Mouse (Mus musculus) forebrain, embryonic 11.5 days (tissue): ENCODE measurements around the gene Cd3d. TPM values are rescaled to one million over a fixed set of nuclear protein-coding genes. Genes with fewer than 3 reads are reported as not detected.

ENCODE experiments used
- ATAC-seq: fragments of 200-750 bp; cut with Nextera tagmentation; replicated peaks from 2 replicates; pipeline ENCODE4 v1.8.0; 2017; ENCODE audit warnings: moderate TSS enrichment; ENCODE audit not compliant: low FRiP score
- DNase-seq: peaks from one replicate; pipeline ENCODE4 v3.0.0-alpha.2; 2017; ENCODE audit warnings: low spot score
- H3K27ac ChIP-seq: fragments of 300-500 bp; sonication (generic); 2 replicates; pipeline ENCODE4 v1.5.1; 2014; ENCODE audit warnings: low read depth, low read length
- H3K27me3 ChIP-seq: fragments of 300-500 bp; sonication (generic); 2 replicates; pipeline ENCODE4 v1.6.1; 2014; ENCODE audit warnings: mild to moderate bottlenecking, low read length, mixed read lengths; ENCODE audit not compliant: control insufficient read depth, insufficient read depth
- H3K36me3 ChIP-seq: fragments of 300-500 bp; sonication (generic); 2 replicates; pipeline ENCODE4 v1.6.1; 2014; ENCODE audit warnings: mild to moderate bottlenecking, low read length, moderate library complexity, mixed read lengths; ENCODE audit not compliant: control insufficient read depth, insufficient read depth
- H3K4me1 ChIP-seq: fragments of 300-500 bp; sonication (generic); replicated peaks from 2 replicates; pipeline ENCODE4 v1.6.1; 2014; ENCODE audit warnings: low read length, mixed read lengths; ENCODE audit not compliant: control insufficient read depth, insufficient read depth
- H3K4me2 ChIP-seq: fragments of 300-500 bp; sonication (generic); 2 replicates; pipeline ENCODE4 v1.6.1; 2014; ENCODE audit warnings: low read depth, mild to moderate bottlenecking, low read length, moderate library complexity, mixed read lengths; ENCODE audit not compliant: severe bottlenecking
- H3K4me3 ChIP-seq: fragments of 300-500 bp; sonication (generic); 2 replicates; pipeline ENCODE4 v1.5.1; 2014; ENCODE audit warnings: low read depth, low read length
- H3K9ac ChIP-seq: fragments of 300-500 bp; sonication (generic); 2 replicates; pipeline ENCODE4 v1.6.1; 2014; ENCODE audit warnings: low read length
- H3K9me3 ChIP-seq: fragments of 300-500 bp; sonication (generic); 2 replicates; pipeline ENCODE4 v1.6.1; 2016; ENCODE audit warnings: low read length, mixed read lengths; ENCODE audit not compliant: control insufficient read depth
- WGBS: fragments of 180-500 bp; shearing (Covaris S2); extraction: QIAGEN DNeasy Blood & Tissue Kit; methylation state at CpG from one replicate; pipeline ENCODE4 v1.1.7; 2014; 5-methylcytosine and 5-hydroxymethylcytosine counted together
- polyA plus RNA-seq: library from polyadenylated mRNA; unstranded; fragments of >200 nt; fragmentation: Nextera tagmentation; extraction: Ambion mirVana; gene quantifications from 2 replicates; pipeline ENCODE4 v1.2.1, GENCODE M21; 2014

Cd3d gene
- polyA plus RNA-seq, 1 experiment from 2014 or later = not detected

DNA sequence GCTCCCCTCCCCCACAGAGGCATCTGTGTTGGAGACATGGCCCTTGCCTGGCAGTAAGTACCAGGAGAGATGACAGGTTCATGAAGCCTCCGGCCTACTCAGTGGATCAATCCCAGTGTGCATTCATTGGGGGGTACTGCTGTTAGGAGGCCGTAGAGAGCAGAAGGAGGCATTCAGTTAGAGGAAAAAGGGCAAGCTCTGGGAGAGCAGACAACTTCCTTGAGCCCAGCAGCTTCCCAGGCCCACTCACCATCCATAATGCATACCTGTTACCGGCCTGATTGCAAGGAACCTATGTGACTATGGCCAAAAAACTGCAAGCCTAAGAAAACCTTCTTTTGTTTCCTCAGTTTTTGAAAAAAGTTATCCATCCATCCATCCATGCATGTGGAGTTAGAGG is 52.9 kb downstream of the Cd3d start:
- H3K4me1 ChIP-seq = no peaks in the 10 kb centered on the region
- no peaks in the 10 kb centered on the region for H3K36me3 ChIP-seq
- no peaks in the 10 kb centered on the region for H3K9me3 ChIP-seq
- no peak for ATAC-seq
- no peak overlapping the region for H3K27ac ChIP-seq
- H3K9ac ChIP-seq = no peak overlapping the region
- no peak for DNase-seq
- no peak overlapping the region for H3K4me3 ChIP-seq
- H3K4me2 ChIP-seq = no peak overlapping the region
- H3K27me3 ChIP-seq = no peaks in the 10 kb centered on the region
- 76% methylated on average over 3 of the region's 3 CpGs for WGBS

Other genes with a start within 250 kb of the Cd3d start
- gene Phldb1, start 246.6 kb upstream of the Cd3d start, polyA plus RNA-seq = 43.5 and 46.0 TPM in 2 replicates
- 171 and 185 TPM in 2 replicates for gene Arcn1, start 213.9 kb upstream of the Cd3d start, polyA plus RNA-seq
- gene Ift46, start 213.9 kb upstream of the Cd3d start, polyA plus RNA-seq = 121 TPM in 2 replicates
- gene Tmem25, start 182.5 kb upstream of the Cd3d start, polyA plus RNA-seq = 2.4 and 3.6 TPM in 2 replicates
- gene Ttc36, start 178.7 kb upstream of the Cd3d start, polyA plus RNA-seq = not detected in 2 replicates
- gene Kmt2a, start 100.5 kb upstream of the Cd3d start, polyA plus RNA-seq = 18.2 and 23.2 TPM in 2 replicates
- 496 and 546 TPM in 2 replicates for gene Atp5l, start 61.0 kb upstream of the Cd3d start, polyA plus RNA-seq
- 32.0 and 32.6 TPM in 2 replicates for gene Ube4a, start 16.2 kb upstream of the Cd3d start, polyA plus RNA-seq
- gene Cd3g, start 1.4 kb upstream of the Cd3d start, polyA plus RNA-seq = not detected in 2 replicates
- gene Cd3e, start 27.8 kb downstream of the Cd3d start, polyA plus RNA-seq = not detected in 2 replicates
- 1.8 and 2.5 TPM in 2 replicates for gene Mpzl2, start 58.0 kb downstream of the Cd3d start, polyA plus RNA-seq
- 2.2 and 2.7 TPM in 2 replicates for gene Mpzl3, start 73.4 kb downstream of the Cd3d start, polyA plus RNA-seq
- not detected in 2 replicates for gene Jaml, start 97.4 kb downstream of the Cd3d start, polyA plus RNA-seq
- gene Scn2b, start 136.0 kb downstream of the Cd3d start, polyA plus RNA-seq = 2.9 and 3.2 TPM in 2 replicates
- 0.19 and 0.21 TPM in 2 replicates for gene Scn4b, start 156.6 kb downstream of the Cd3d start, polyA plus RNA-seq
- not detected in 2 replicates for gene BC049352, start 200.2 kb downstream of the Cd3d start, polyA plus RNA-seq
- not detected in 2 replicates for gene Tmprss4, start 222.3 kb downstream of the Cd3d start, polyA plus RNA-seq